Mouse (Mus musculus): ENCODE results near the gene Lypd4. TPM values are rescaled to one million over a fixed set of nuclear protein-coding genes. Genes with fewer than 3 reads are reported as not detected.

Gene Lypd4
- polyA plus RNA-seq, 1 experiment = not detected

DNA sequence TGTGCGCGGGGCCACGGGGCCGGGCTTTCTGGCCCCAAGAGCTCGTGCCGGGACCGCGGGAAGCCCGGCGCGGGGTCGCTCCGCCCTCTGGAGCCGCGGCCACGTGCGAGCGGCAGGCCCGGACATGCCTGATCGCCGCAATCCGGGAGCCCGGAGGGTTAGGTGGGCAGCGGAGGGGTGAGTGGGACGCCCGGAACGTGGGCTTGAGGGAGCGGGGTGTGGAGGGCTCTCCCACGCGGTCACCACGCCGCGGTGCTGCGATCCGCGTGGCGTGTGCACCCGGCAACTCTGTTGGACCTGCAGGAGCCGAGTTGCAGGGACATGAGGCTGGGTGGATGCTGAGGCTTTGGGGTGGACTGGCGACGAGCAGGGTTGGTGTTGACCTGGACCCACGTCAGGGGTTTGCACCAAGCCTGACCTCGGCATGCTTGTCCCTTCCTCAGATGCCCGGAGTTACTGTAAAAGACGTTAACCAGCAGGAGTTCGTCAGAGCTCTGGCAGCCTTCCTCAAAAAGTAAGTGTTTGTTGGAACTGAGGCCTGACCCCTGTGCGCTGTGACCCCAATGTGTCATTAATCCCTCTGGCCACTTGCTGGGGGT, 15.1 kb upstream of the Lypd4 start:
- peak overlapping the region; percentile 99 for H3K4me2 ChIP-seq (ENCODE audit: low read depth)
- H3ac ChIP-seq (ENCODE audit: control insufficient read depth, insufficient read length) = peak overlapping the region; percentile 99
- H3K36me3 ChIP-seq (ENCODE audit: control insufficient read depth, insufficient read depth) = peaks cover 37% of the 10 kb centered on the region
- peak overlapping the region; percentile 88 for H3K4me3 ChIP-seq
- TF ChIP-seq POLR2AphosphoS2 (IDR thresholded peaks at IDR 0.05; ENCODE audit: insufficient read length, low read depth) (peak; percentile 47), MAX (IDR thresholded peaks at IDR 0.05; ENCODE audit: low read depth) (no peak), CEBPB (IDR thresholded peaks at IDR 0.05; ENCODE audit: insufficient read depth, poor library complexity, severe bottlenecking) (no peak), MYOG (IDR thresholded peaks at IDR 0.05; ENCODE audit: control insufficient read depth in 1 of 3, insufficient read depth in 1 of 3, insufficient read length in 2 of 3, low read depth in 2 of 3) (peak in 1 of 3 experiments; percentile 11), POLR2A (IDR thresholded peaks at IDR 0.05; ENCODE audit: insufficient read length, low read depth) (peak; percentile 20), REST (IDR thresholded peaks at IDR 0.05; ENCODE audit: insufficient read depth, insufficient read length) (no peak)
- H3K79me2 ChIP-seq (ENCODE audit: control insufficient read depth, insufficient read depth) = peaks cover 33% of the 10 kb centered on the region
- H3K27me3 ChIP-seq (ENCODE audit: control insufficient read depth, insufficient read depth, insufficient read length) = peaks cover 4% of the 10 kb centered on the region

DNA sequence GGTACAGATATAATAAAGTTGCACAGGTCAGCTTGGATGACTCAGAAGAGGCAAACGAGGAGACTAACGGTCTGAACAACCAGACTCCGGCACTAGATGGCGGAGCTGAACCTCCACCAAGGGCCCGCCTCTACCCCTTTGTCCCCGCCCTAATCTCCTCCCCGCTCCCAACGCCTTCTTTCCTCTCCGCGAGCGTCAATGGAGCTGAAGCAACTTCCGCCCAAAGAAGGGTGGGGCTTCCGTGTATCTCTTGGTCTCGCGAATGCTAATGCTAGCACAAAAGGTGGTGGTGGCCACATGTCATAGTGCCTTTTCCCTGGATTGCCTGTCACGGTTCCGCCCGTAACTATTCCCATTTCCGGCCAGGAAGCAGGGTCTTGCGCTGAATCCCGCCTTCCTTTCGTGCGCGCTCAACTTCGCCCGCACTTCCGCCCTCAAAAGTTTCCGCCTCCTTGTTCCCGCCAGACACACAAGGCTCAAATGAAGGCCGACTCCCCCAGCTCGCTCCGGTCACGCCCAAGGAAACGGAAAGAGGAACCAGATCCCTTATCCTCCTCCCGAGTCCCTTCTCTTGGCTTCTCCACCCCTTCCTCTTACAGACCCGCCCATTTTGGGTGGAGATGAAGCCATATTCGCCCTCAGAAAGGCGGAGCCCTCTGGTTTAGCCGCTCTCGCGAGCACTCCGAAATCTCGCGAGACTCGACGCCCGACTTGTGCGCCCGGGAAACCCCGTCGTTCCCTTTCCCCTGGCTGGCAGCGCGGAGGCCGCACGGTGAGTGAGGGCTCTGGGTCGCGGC, 14.4 kb upstream of the Lypd4 start, which contains the start of gene Rps19:
TSS of gene Rps19 (plus strand) at position 476 of the 797 bp plus-strand sequence.
- Histone ChIP-seq H3K36me3 (ENCODE audit: control insufficient read depth, insufficient read depth) (peaks cover 30% of the 10 kb centered on the region), H3K4me2 (ENCODE audit: low read depth) (peak within 1 kb of the TSS; percentile 99), H3K27me3 (ENCODE audit: control insufficient read depth, insufficient read depth, insufficient read length) (peaks cover 4% of the 10 kb centered on the region), H3K4me3 (peak within 1 kb of the TSS; percentile 88), H3ac (ENCODE audit: control insufficient read depth, insufficient read length) (peak within 1 kb of the TSS; percentile 99), H3K79me2 (ENCODE audit: control insufficient read depth, insufficient read depth) (peaks cover 33% of the 10 kb centered on the region)
- peak in 2 of 3 experiments; percentile 14 for TF ChIP-seq MYOD1 (IDR thresholded peaks at IDR 0.05; ENCODE audit: control insufficient read depth in 1 of 3, insufficient read length in 2 of 3, low read depth in 2 of 3)
- TF ChIP-seq MYOG (IDR thresholded peaks at IDR 0.05; ENCODE audit: control insufficient read depth in 1 of 3, insufficient read depth in 1 of 3, insufficient read length in 2 of 3, low read depth in 2 of 3) = peak in 1 of 3 experiments; percentile 50
- TF ChIP-seq POLR2AphosphoS2 (IDR thresholded peaks at IDR 0.05; ENCODE audit: insufficient read length, low read depth) = peak; percentile 79
- peak; percentile 45 for TF ChIP-seq E2F4 (IDR thresholded peaks at IDR 0.05; ENCODE audit: insufficient read depth)
- TF ChIP-seq TCF12 (IDR thresholded peaks at IDR 0.05; ENCODE audit: insufficient read depth, poor library complexity, severe bottlenecking) = no peak
- peak; percentile 50 for TF ChIP-seq USF1 (IDR thresholded peaks at IDR 0.05; ENCODE audit: low read depth)
- TF ChIP-seq POLR2A (IDR thresholded peaks at IDR 0.05; ENCODE audit: insufficient read length, low read depth) = peak; percentile 92
- TF ChIP-seq MAX (IDR thresholded peaks at IDR 0.05; ENCODE audit: low read depth) = no peak

DNA sequence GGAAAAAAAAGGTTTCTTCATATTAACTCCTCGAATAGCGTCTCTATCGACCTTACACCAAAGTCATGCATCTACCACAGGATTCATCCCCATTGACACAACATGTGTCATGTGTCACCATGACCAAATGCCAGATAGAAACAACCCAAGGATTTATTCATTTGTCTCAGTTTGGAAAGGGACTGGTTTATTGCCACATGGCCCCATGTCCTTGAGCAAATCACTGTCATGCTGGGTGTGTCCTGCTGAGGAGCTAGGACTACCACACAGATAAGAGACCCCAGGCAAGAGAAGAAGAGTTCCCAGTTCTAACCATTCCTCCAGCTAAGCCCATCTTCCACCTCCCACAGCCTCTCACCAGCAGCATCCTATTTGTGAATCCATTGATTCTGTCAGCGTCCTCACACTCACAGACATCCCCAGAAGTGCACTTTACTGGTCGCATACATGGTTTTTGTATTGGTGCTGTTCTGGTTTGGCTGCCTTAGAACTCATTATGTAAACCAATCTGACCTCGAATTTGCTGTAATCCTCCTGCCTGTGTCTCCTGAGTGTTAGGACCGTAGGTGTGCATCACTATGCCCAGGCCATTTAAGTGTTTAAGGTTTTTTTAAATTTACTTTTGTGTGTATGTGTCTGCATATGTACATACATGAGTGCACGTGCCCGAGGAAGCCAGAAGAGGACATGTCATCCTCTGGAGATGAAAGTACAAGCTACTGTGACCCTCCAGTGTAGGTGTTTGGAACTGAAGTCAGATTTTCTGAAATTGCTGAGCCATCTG, 12.9 kb upstream of the Lypd4 start:
- no peak for TF ChIP-seq MYOD1 (IDR thresholded peaks at IDR 0.05; ENCODE audit: control insufficient read depth in 1 of 3, insufficient read length in 2 of 3, low read depth in 2 of 3)
- Histone ChIP-seq H3K36me3 (ENCODE audit: control insufficient read depth, insufficient read depth) (peaks cover 23% of the 10 kb centered on the region), H3K4me2 (ENCODE audit: low read depth) (no peak overlapping the region), H3K79me2 (ENCODE audit: control insufficient read depth, insufficient read depth) (peaks cover 30% of the 10 kb centered on the region), H3K27me3 (ENCODE audit: control insufficient read depth, insufficient read depth, insufficient read length) (peaks cover 9% of the 10 kb centered on the region), H3ac (ENCODE audit: control insufficient read depth, insufficient read length) (no peak overlapping the region), H3K4me3 (no peak overlapping the region)

DNA sequence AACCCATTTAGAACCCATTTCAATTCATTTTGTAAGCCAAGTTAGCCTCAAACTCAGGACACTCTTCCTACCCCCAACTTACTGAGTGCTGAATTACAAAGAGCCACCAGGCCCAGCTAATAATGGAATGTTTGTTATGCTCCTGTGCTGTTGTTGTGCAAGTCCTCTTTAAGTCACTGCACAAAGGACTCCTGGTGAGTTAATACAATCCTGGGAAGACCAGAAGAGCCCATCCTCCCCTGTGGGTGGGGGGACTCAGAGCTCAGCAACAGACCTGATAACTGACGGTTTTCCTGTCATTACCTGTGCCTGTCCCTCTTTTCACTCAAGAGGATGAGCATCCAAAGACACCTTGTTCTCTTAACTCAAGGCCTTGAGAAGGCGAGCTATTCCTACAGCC, 9.9 kb upstream of the Lypd4 start:
- TF ChIP-seq TCF12 (IDR thresholded peaks at IDR 0.05; ENCODE audit: insufficient read depth, poor library complexity, severe bottlenecking) = no peak
- no peaks in the 10 kb centered on the region for H3K36me3 ChIP-seq (ENCODE audit: control insufficient read depth, insufficient read depth)
- H3K4me2 ChIP-seq (ENCODE audit: low read depth) = no peak overlapping the region
- no peak overlapping the region for H3ac ChIP-seq (ENCODE audit: control insufficient read depth, insufficient read length)
- H3K4me3 ChIP-seq = no peak overlapping the region
- peaks cover 34% of the 10 kb centered on the region for H3K27me3 ChIP-seq (ENCODE audit: control insufficient read depth, insufficient read depth, insufficient read length)
- H3K79me2 ChIP-seq (ENCODE audit: control insufficient read depth, insufficient read depth) = no peaks in the 10 kb centered on the region

DNA sequence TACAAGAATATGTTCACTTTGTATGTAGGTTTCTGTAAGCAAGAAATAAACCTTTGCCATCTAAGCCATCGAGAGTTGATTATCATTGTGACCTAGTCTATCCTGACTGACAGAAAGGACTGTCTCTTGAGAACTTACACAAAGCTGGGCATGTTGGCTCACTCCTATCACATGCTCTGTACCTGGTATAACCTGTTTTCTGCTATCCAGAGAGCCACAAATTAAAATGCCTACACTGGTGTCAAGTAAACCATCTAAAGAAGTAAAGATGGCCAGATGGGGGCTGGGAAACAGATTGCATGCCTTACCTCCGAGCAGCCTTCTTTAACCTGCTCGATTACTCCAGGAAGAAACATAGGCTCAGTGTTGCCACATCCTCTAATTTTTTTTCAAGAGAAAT, 7.8 kb upstream of the Lypd4 start:
- H3K4me3 ChIP-seq = no peak overlapping the region
- TF ChIP-seq MAX (IDR thresholded peaks at IDR 0.05; ENCODE audit: low read depth) (no peak), E2F4 (IDR thresholded peaks at IDR 0.05; ENCODE audit: insufficient read depth) (no peak), POLR2A (IDR thresholded peaks at IDR 0.05; ENCODE audit: insufficient read length, low read depth) (no peak), CEBPB (IDR thresholded peaks at IDR 0.05; ENCODE audit: insufficient read depth, poor library complexity, severe bottlenecking) (no peak), POLR2AphosphoS2 (IDR thresholded peaks at IDR 0.05; ENCODE audit: insufficient read length, low read depth) (no peak), SRF (IDR thresholded peaks at IDR 0.05; ENCODE audit: control insufficient read depth, insufficient read length, low read depth) (no peak), TCF3 (IDR thresholded peaks at IDR 0.05; ENCODE audit: insufficient read length, low read depth) (no peak), REST (IDR thresholded peaks at IDR 0.05; ENCODE audit: insufficient read depth, insufficient read length) (no peak), TCF12 (IDR thresholded peaks at IDR 0.05; ENCODE audit: insufficient read depth, poor library complexity, severe bottlenecking) (no peak), MYOG (IDR thresholded peaks at IDR 0.05; ENCODE audit: control insufficient read depth in 1 of 3, insufficient read depth in 1 of 3, insufficient read length in 2 of 3, low read depth in 2 of 3) (no peak), MYOD1 (IDR thresholded peaks at IDR 0.05; ENCODE audit: control insufficient read depth in 1 of 3, insufficient read length in 2 of 3, low read depth in 2 of 3) (no peak), USF1 (IDR thresholded peaks at IDR 0.05; ENCODE audit: low read depth) (no peak)
- no peak overlapping the region for H3K4me2 ChIP-seq (ENCODE audit: low read depth)
- H3K79me2 ChIP-seq (ENCODE audit: control insufficient read depth, insufficient read depth) = no peaks in the 10 kb centered on the region
- peaks cover 49% of the 10 kb centered on the region for H3K27me3 ChIP-seq (ENCODE audit: control insufficient read depth, insufficient read depth, insufficient read length)
- no peaks in the 10 kb centered on the region for H3K36me3 ChIP-seq (ENCODE audit: control insufficient read depth, insufficient read depth)
- H3ac ChIP-seq (ENCODE audit: control insufficient read depth, insufficient read length) = no peak overlapping the region

Measured in myocyte (in vitro differentiated cells).